Mouse (Mus musculus) layer of hippocampus, postnatal 36 days (tissue): Measurements from ENCODE around the gene Spint2. TPM values are rescaled to one million over a fixed set of nuclear protein-coding genes. Genes with fewer than 3 reads are reported as not detected.

ENCODE experiments used
- DNase-seq, 2 experiments: peaks; one replicate each; pipeline ENCODE4 v3.0.0; 2022
- total RNA-seq, 2 experiments: library from RNA; stranded (reverse); gene quantifications; 2 replicates each; pipeline ENCODE4 v1.2.3; 2021

Gene Spint2
- total RNA-seq, 2 experiments from 2014 or later, result 16.1 to 19.2 TPM

DNA sequence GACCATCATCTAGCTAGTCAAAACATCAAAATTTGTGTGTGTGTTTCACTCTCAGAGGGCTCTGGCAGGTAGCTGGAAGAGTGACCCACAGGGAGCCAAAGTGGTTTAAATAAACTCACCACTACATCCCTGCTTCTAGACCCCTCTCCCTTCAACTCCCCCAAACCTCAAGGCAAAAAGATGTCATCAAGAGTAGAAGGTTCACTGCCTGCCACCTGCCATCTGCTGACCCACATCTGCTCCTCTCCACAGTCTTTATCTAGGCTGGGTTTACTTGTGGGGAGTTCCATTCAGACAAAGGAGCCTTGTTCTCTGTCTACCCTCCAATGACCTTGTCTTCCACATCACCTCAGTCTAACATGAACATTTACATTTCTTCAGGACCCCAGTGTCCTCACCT lies 2.5 kb downstream of the Spint2 start:
- no peak for DNase-seq

DNA sequence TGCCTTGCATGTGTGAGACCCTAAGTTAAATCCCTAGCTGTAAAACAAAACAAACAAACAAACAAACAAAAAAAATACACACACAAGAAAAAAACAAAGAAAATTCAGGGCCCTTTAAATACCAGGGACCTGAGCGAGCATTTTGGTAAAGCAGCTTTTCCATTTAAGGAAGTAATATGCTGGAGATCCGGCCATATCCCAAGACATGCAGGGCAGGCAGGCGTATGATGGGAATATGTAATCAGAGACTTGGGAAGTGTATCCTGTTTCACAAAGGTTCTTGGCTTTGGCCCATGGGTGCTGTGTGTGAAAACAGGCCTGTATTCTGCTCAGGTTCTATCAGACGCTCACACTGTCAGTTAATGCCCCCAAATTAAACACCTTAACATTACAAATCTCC lies 4.2 kb downstream of the Spint2 start:
- no peak for DNase-seq

DNA sequence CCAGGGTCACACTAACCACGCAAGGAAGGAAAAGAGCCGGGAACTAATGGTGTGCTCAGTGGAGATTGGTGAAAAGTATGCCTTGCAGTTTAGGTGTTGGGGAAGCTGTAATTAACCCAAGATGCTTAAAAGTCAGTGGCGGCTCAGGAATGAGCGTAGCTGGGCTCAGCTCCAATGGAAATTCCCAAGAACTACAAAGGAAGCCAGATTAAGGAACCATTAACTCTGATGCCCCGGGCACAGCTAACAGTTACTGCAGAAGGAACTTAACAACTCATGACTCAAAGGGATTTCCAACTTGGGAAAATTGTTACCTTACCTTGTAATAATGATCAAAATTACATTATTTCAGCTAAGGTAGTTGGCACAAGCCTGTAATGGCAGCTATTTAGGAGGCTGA lies 5.0 kb downstream of the Spint2 start:
- DNase-seq, result no peak

DNA sequence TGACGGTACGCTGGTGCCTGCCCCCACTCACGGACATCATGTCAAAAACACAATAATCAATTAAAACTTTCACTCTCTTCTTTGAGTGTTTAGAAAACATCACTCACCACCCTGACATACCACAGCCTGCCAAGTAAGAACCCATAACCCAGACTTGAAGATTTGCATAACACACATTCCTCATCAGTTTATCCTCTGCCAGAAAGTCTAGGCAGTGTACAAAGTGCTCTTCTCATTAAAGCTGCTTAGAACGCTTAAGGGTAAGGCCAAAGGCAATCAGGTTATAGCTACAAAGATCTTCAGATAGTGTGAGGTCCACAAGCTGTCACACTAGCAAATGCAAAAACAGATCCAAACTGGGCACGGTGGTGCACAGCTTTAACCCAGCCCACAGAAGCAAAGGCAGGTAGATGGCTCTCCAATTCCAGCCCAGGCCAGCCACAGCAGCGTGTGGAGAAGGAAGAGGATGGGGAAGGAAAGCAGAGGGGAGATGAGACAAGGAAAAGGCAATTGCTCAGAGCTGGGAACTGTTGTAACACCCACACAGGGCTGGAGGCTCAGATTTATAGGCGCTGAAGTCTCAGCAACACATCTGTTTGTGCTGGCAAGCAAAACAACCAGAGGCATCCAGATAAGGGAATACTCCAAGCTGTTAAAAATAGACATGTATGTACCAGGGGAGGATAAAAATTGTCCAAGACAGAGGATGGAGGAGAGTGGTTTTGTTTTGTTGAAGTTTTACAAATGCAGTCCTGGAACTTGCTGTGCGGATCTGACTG lies 9.8 kb downstream of the Spint2 start:
- no peak for DNase-seq

DNA sequence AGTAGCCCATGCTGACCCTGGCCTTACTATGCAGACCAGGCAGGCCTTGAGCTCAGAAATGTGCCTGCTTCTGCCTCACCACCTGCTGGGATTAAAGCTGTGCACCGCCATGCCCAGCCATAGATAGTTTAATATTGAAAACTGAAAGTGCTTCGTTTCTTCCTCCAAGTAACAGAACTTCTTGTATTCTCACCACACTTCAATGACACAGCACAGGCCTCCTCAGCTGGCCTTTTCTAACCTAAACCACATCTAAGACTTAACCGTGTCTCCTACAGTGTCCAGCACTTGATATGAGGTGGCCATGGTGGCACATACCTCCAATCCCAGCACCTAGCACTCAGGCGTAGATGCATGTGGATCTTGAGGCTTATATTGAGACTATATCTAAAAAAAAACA lies 11.3 kb downstream of the Spint2 start:
- DNase-seq, result no peak

DNA sequence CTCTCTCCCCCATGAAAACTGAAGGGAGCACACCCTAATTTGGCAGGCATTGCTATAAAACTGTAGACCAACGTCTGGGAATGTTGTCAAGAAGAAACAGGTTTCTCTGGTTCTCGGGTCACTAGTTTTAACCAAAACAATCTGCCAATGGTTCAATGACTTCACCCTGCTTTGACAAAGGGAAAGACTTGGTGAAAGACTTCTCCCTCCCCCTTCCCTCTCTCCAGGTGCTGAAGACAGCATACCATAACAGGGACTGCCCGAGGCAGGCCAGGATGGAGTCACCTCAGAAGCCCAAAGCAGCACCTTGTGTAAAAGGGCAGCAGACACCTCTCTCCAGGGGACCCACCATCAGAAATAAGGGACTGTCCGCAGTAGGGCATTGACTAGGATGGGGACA lies 14.8 kb downstream of the Spint2 start:
- DNase-seq, result no peak

DNA sequence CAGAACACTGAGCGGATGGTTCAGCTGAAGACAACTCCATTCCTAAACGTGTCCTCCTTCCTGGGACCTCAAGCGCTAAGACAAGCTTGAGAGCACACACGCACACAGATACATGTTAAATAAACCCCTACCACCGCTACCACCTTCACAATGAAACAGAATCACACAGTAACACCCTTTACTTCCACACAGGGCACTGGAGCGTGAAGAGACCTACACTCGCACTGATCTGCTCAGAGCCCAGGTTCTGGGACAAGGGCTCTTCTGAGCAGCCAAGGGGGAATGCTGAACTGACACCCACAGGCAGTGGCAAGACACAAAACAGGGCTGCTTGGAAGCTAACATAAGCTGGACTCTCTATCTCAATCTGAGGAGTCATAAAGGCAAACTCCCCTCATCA lies 16.1 kb downstream of the Spint2 start:
- no peak for DNase-seq

DNA sequence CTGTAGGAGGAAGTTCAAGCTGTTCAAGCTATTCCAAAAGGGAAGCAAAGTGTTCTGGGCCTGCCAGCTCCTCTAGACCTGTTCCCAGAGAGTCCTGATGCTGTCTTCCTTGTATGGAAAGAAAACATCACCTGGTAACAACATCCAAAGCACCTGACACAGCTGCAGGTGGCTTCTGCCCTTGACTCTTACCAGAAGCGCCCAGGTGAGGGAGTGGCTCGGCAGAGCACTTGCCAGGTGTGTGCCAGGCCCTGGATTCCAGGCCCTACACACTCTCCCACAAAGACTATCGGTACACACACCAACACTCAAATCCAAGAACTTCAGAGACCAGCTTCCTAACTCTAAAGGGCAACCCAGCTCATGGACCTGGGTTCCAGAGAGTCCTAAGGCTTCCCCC lies 17.9 kb downstream of the Spint2 start:
- DNase-seq, result no peak

DNA sequence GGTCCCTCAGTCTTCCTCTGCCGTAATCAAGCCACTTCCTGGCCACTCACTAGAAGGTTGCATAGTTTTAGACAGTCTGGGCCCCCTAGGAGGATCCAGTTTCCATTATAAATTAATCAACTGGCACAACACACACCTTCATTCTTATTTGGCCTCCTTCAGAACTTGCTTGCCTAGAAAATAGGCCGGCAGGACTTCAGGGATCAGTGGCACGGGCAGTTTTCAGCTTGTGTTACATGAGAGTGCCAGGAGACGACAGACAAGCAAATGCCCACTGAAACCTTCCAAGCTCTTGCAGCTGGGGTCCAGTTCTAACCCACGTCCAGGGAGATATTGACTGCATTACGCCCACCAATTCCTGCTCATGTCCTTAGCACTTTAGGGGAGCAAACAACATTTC lies 19.6 kb downstream of the Spint2 start:
- no peak for DNase-seq

DNA sequence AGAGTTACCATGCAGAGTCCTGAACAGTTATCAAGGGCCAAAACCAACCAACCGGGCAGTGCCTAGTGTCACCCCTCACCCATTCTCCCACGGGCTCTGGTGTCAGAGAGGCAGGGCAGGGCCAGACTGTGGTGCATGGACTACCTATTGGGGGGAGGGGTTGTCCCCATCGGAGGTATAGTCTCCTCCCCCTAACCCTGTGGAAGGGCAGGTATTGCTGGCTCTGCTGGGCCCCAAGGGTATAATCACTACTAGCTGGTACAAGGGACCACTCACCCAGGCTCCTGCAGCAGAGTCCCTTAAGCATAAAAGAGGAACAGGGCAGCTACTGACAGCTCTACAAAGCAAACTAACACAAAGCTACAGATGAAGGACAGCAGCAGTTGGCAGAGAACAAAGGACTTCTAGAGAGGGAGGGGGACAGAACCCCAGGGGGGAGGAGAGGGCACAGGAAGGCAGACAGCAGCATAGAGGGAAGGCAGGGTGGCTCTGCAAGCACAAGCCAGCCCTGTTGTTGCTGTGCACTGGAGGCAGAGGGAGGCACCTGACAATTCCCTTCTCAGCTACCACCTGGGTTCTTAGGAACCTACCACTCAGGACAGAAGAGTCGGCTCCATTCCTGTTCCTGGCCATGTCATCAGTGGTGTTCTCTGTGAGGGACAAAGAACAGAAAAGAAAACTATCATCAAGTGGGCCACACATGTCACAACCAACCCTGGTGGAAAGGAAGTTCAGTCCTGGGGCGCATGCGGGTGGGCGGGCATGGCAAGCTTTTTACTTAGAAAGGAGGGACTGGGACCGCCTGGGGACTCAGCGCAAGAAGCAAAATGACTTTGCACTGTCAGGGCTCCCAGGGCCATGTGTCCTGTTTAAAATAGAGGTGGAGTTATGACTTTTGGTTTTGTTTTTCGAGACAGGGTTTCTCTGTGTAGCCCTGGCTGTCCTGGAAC lies 21.7 kb downstream of the Spint2 start:
- DNase-seq, result no peak

DNA sequence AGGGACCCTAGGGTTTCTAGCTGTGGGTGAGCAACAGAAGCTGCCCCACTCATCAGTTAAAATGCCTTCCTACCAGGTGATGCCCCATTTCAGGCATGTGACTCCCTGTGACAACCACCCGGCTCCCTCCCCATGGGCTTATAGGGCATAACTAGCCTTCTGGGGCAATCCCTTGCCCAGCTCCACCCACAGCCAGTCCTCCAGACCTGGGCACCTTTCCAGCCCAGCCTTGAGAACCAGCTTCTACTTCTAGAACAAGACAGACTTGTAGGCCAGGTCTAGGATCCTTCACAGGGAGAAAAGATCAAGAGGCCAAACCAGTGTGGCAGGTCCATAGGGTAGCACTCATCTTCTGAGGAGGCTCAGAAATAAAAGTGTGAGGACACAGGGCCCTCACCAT lies 24.3 kb downstream of the Spint2 start:
- DNase-seq, result no peak

DNA sequence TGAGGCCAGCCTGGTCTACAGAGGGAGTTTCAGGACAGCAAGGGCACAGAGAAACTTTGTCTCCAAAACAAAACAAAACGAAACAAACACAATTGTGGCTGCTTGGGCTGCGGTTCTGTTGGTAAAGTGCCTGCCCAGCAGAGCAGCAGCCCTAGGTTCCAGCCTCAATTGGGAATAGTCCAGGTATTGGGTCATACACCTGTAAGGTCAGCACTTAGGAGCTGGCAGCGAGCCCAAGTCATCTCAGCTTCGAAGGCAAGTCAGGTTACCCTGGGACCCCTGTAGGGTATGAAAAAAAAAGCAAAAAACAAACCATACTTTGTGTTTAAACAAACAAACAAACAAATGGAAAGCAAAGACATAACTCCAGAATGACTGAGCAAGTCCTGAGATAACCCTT lies 25.8 kb downstream of the Spint2 start:
- no peak for DNase-seq

DNA sequence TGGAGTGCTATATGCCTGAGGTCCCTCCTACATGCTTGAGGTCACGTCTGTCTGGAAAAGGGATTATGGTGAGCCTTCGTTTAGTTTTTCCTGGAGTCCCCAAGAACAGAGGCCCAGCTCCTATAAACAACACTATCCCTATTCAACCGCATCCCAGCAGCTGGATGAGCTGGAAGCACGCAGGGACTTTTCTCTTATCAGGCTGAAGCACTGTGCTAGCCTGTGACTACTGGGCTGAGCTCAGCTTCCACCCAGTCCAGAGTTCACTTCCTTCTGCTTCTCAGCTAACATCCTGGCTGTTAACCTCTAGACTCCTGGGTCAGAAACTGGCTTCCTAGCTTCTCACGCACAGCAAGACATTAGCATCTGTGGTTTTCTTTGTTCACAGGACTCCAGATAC lies 27.9 kb downstream of the Spint2 start:
- DNase-seq, result no peak

DNA sequence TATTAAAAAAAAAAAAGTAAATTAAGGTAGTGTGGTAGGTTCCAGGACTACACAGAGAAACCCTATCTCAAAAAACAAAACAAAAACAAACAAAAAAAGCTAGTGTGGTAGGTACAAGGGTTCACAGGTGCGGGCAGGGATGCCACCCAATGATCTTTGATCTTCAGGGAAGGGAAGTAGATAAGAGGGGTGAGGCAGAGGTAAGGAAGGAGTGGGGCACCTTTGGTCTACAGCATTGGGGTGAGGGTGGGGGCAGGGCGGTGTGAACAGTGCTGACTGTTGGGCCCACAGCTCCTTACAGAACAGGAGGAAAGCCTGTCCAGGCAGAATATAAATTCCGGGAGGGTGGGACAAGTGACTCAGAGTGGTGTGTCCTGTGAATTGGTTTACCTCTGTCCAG lies 30.5 kb downstream of the Spint2 start:
- no peak for DNase-seq

DNA sequence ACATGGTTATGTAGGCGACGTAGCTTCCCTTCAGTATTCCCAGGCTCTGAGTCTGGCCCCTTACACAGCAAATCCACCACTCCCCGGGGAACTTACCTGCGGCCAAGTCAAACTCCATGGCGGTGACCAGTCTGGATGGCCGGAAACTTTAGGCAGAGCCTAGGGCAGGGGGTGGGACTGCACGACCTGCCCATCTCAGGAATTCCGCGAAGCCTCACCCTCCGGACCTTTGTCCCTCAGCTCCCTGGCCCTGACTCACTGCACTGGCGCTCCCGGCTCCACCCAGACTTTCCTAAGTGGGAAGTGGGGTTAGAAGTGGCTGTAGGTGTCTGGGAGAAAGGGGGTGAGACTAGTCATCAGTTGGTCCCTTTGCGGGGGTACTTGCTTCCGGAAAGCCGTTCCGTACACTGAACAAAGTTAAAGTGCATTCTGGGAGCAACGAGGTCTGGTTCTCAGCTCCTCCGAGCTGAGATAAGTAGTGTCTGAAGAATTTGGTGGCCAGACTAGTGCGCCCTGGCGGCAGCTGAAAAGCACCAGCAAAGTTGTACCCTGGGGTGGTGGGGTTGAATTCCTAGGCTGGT lies 33.4 kb downstream of the Spint2 start, which contains the start of gene 2200002D01Rik:
TSS of gene 2200002D01Rik (minus strand) at position 206 of the 581 bp plus-strand sequence.
- no peak for DNase-seq

DNA sequence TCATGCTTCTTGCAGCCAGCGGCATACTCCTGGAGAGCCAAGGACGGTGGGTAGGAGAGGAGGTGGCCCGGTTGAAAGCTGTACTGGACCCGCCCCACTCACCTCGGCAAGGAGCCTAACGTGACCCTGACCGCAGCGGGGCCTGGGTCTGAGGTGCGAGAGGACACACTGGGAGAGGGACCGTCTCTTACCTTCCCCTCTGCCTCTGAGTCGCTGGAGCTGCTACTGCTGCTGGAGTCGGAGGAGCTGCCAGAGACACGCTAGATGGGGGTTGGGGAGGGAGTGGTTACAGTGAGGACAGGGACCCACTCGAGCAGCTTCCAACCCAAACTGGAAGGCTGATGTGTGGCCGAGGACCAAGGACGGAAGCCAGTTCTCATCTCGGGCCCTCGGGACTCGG lies 34.0 kb downstream of the Spint2 start:
- DNase-seq, result no peak

DNA sequence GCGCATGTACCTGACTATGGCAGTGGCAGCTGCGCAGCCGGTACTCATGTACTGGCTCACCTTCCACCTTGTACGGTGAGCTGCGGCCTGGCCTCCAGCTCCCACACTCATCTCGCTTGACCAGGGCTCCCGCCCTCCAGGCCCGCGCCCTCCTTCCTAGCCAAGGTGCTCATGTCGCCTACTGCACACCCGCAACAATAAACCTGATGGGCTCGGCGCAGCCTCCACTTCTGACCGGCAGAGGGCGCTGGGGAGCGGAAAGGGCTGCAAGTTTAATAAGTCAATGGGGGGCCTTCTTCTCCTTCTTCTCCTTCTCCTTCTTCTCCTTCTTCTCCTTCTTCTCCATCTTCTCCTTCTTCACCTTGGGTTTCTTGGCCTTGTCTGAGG lies 34.4 kb downstream of the Spint2 start:
- DNase-seq, result peak; percentile 64 to 71

DNA sequence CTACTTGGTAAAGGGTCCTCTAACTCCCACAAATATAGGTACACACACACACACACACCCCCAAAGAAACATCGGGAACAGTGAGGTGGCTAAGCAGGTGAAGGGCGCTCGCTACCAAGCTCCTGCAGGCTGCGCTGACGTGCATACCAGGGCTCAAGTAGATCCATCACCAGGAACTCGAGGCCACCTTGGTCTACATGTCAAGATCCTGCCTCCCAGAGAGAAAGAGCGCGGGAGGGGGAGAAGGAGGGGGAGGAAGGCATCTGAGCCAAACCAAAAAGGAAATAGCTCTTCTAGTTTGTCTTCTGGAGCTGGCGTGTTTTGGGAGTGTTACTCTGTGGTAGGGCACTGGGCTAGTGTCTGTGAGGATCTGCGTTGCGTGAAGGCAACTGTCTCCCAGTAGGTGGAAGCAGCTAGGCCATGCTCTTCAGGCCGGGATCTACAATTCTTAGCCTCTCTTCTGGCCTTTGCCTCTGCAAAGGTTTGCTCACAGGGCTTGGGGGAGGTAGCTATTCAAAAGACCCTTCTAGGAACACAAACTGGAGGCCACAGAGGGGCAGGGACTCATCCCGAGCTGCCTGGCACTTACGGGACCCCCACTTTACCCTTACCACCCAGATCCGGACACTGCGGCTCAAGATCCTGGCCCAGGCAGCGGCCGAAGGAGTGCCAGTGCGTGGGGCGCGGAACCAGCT lies 34.9 kb downstream of the Spint2 start:
- DNase-seq, result no peak

DNA sequence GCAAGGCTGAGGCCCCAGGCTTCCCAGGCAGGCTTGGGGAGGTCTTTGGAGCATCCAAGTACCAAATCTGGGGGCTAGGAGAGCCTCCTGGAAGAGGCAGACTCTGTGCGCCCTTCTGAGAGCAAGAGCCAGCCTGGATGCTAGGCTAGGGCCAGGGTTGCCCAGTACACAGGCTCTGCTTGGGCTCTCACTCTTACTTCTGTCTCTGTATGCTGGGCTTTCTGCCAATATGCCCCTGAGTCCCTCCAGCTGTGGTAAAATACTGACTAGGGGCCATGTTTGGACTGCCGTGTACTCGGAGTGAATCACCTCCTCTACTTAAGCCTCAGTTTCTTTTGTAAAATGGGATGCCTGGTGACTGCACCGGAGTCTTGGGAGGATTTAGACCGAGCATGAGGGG lies 35.7 kb downstream of the Spint2 start:
- DNase-seq, result no peak

DNA sequence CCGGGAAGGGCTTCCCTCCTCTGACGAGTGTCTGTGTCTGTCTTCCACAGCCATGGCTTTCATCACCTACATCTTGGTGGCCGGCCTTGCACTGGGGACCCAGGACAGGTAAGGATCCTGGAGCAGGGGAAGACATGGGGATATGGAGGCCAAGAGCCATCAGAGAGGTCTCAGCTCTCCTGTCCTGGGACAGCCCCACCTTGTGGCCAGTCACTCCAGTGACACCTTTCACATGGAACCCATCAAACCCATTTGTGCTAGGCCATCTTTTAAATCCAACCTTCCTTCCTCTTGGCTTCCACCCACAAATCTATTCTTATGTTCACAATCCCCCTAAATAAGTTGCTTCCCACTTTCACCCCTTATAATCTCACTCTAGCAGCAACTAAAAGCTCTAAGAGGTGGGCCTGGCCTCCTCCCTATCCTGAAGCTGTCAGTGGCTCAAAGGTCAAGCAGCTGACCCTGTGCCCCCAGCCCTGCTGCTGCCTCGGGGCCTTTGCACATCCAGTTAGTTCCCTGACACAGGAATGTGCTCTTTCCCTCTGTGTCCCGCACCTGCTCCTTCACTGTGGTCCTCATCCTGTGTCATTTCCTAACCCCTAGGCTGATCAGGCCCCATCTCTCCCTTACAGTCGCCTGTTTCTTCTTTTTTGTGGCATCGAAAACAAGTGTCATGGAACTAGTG lies 36.8 kb downstream of the Spint2 start:
- DNase-seq, result no peak

DNA sequence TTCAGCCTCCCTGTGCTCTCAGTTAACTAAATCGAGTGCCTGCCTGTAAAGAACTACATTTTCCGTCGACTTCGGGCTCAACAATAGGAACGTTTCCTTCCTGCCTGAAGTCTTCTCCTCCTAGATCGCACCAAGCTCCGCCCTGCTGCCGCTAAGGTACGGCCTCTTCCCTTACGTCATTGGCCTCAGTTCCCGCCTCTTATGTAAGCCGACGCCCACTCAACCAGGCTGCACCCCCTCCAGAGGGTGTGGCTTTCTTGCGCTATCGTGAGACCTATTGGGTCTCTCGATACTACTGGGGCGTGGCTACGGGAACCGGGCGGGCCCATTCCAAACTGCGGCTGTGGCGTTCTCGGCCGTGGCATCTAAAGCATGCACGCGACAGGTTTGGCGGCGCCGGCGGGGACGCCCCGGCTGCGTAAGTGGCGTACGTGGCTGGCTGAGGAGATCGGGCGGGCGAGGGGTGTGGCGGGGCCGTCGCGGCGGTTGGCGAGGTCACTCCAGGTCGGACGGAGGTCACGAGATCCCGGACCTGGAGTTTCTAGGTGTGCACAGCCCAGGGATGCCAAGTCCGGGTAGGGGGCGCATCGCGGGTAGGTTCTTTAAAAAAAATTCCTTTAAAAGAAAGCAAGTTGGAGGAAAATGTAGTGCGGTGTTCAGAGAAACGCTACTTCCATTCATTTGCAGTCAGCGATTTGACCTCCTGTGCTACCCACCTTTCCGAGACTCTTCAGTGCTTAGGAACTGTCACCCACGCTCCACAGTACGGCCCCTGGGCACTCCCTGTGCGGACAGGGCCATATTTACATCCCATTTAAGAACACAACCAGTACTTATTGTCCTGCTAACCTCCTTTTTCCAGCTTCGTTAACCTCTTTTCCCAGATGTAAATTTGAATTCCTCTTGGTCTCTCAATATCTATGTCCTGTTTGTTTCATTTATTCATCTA lies 43.4 kb downstream of the Spint2 start, which contains the start of gene Yif1b:
TSS of gene Yif1b (plus strand) at position 311 of the 949 bp plus-strand sequence.
- peak; percentile 97 for DNase-seq
